Comparison of ENCODE assay signal across 22 mouse cellular contexts in the genomic region with DNA sequence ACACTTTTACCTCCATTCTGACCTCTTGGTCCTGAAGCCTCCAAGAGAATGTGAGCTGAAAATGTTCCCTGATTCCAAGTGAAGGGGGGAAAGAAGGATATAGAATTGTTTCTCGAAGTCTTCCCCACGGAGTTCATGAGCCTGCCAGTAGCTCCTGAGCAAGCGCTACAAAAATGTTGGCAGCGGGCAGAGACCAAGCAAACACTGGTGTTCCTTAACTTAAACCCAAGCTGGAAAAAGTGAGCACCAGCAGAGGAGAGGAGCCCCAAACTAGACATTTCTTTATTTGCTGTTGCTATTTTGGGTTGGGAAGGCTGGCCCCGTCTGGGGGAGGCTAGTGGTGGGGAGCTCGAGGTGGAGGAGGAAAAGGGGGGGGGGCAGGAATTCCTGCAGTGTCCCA.
A peak's percentile ranks its signal among the peaks of the same experiment; 100 is the strongest.
DNase-seq lines count a peak whose midpoint lies in the region; ATAC-seq and TF ChIP-seq lines count a peak whose summit lies in the region.
"Had no signal": no experiment of that assay in that cellular context is flagged by ENCODE, and none has a peak within 500 bp of the region (broad histone marks: within the 10 kb centered on the region; RNA-seq: fewer than 3 reads in every experiment).

No protein-coding gene starts in this region.

- no peak for TF ChIP-seq EP300 in heart, adult 2 months (IDR thresholded peaks at IDR 0.05; ENCODE audit: insufficient read depth, low read depth, low read length)
- TF ChIP-seq EP300 in liver, postnatal 0 days (IDR thresholded peaks at IDR 0.05; ENCODE audit: low read depth) = no peak

- TF ChIP-seq POLR2A in heart, adult 2 months (IDR thresholded peaks at IDR 0.05; ENCODE audit: insufficient read depth, low read depth, low read length) = no peak

- intact Hi-C loops in heart, adult 2 months (cut with DNase I) = no loop called here

- H3K4me3 ChIP-seq in heart, adult 2 months = no peak overlapping the region
- no peak overlapping the region for H3K4me3 ChIP-seq in midbrain, embryonic 11.5 days (ENCODE audit: low read depth, low read length)
- no peak overlapping the region for H3K4me3 ChIP-seq in midbrain, embryonic 16.5 days (ENCODE audit: low read depth, low read length)
- H3K4me3 ChIP-seq in limb, embryonic 13.5 days = no peak overlapping the region
- no peak overlapping the region for H3K4me3 ChIP-seq in liver, postnatal 0 days (ENCODE audit: low read depth, low read length)
- H3K4me3 ChIP-seq: erythroblast, embryonic 14.5 days; hindbrain, embryonic 15.5 days; midbrain, embryonic 12.5 days; neural tube, embryonic 13.5 days had no signal

- ATAC-seq in midbrain, embryonic 11.5 days (ENCODE audit: low FRiP score) = no peak
- no peak for ATAC-seq in midbrain, embryonic 16.5 days
- no peak for ATAC-seq in limb, embryonic 13.5 days (ENCODE audit: low FRiP score, low read depth)
- no peak for ATAC-seq in liver, postnatal 0 days
- ATAC-seq: CD4-positive, CD25-positive, alpha-beta regulatory T cell, adult 4 months; forebrain, embryonic 16.5 days had no signal

- H3K27me3 ChIP-seq in heart, adult 2 months (ENCODE audit: control insufficient read depth, insufficient read depth, low read length) = no peaks in the 10 kb centered on the region
- H3K27me3 ChIP-seq in midbrain, embryonic 11.5 days (ENCODE audit: control insufficient read depth, insufficient read depth, low read length) = no peaks in the 10 kb centered on the region; the same call in 1 of the 2 replicates
- H3K27me3 ChIP-seq in midbrain, embryonic 16.5 days (ENCODE audit: control insufficient read depth, insufficient read depth, low read depth, low read length) = 0 out of 2 replicates have a peak, but pooled peaks cover 4% of the 10 kb centered on the region
- H3K27me3 ChIP-seq in limb, embryonic 13.5 days = no peaks in the 10 kb centered on the region
- H3K27me3 ChIP-seq in liver, postnatal 0 days (ENCODE audit: insufficient read depth, low read length) = peaks cover 17% of the 10 kb centered on the region
- H3K27me3 ChIP-seq: hindbrain, embryonic 15.5 days had no signal

- H3K4me1 ChIP-seq in heart, adult 2 months (ENCODE audit: control insufficient read depth, insufficient read depth, low read length) = peaks cover 7% of the 10 kb centered on the region
- H3K4me1 ChIP-seq in midbrain, embryonic 11.5 days (ENCODE audit: control insufficient read depth, insufficient read depth, low read length) = peaks cover 3% of the 10 kb centered on the region
- peaks cover 9% of the 10 kb centered on the region for H3K4me1 ChIP-seq in midbrain, embryonic 16.5 days (ENCODE audit: control insufficient read depth, insufficient read depth, low read length)
- peaks cover 59% of the 10 kb centered on the region for H3K4me1 ChIP-seq in limb, embryonic 13.5 days
- H3K4me1 ChIP-seq in liver, postnatal 0 days (ENCODE audit: insufficient read depth) = no peaks in the 10 kb centered on the region

- H3K36me3 ChIP-seq in heart, adult 2 months (ENCODE audit: control insufficient read depth, insufficient read depth, low read length) = no peaks in the 10 kb centered on the region
- H3K36me3 ChIP-seq in midbrain, embryonic 11.5 days (ENCODE audit: control insufficient read depth, insufficient read depth, low read length) = no peaks in the 10 kb centered on the region
- H3K36me3 ChIP-seq in midbrain, embryonic 16.5 days (ENCODE audit: control insufficient read depth, insufficient read depth, low read length) = no peaks in the 10 kb centered on the region
- H3K36me3 ChIP-seq in limb, embryonic 13.5 days = no peaks in the 10 kb centered on the region
- no peaks in the 10 kb centered on the region for H3K36me3 ChIP-seq in liver, postnatal 0 days (replicated peaks; ENCODE audit: insufficient read depth, low read length)
- H3K36me3 ChIP-seq: hindbrain, embryonic 15.5 days; midbrain, embryonic 12.5 days; neural tube, embryonic 13.5 days had no signal

- H3K9ac ChIP-seq in heart, adult 2 months (ENCODE audit: low read depth, low read length) = no peak overlapping the region
- H3K9ac ChIP-seq in midbrain, embryonic 11.5 days (ENCODE audit: low read length) = no peak overlapping the region
- H3K9ac ChIP-seq in midbrain, embryonic 16.5 days (ENCODE audit: low read depth, low read length) = no peak overlapping the region
- H3K9ac ChIP-seq in limb, embryonic 13.5 days = no peak overlapping the region
- H3K9ac ChIP-seq in liver, postnatal 0 days (replicated peaks) = no peak overlapping the region
- H3K9ac ChIP-seq: hindbrain, embryonic 15.5 days; midbrain, embryonic 12.5 days; neural tube, embryonic 13.5 days had no signal

- 19% methylated on average over 6 of the region's 6 CpGs for WGBS in heart, adult 2 months
- WGBS in midbrain, embryonic 11.5 days = 85% methylated on average over 6 of the region's 6 CpGs
- WGBS in midbrain, embryonic 16.5 days = 76% methylated on average over 6 of the region's 6 CpGs
- WGBS in limb, embryonic 13.5 days = 64% methylated on average over 6 of the region's 6 CpGs
- WGBS in liver, postnatal 0 days (ENCODE audit: insufficient replicate concordance) = 60% methylated on average over 6 of the region's 6 CpGs

- no peak overlapping the region for H3K4me2 ChIP-seq in midbrain, embryonic 11.5 days
- H3K4me2 ChIP-seq in midbrain, embryonic 16.5 days (ENCODE audit: low read length) = no peak overlapping the region
- no peak overlapping the region for H3K4me2 ChIP-seq in limb, embryonic 13.5 days (replicated peaks)
- H3K4me2 ChIP-seq in liver, postnatal 0 days (ENCODE audit: low read depth, low read length) = no peak overlapping the region
- H3K4me2 ChIP-seq: hindbrain, embryonic 15.5 days; liver, embryonic 11.5 days; midbrain, embryonic 12.5 days; neural tube, embryonic 13.5 days had no signal

- peak overlapping the region; percentile 56 for H3K27ac ChIP-seq in heart, adult 2 months
- H3K27ac ChIP-seq in midbrain, embryonic 11.5 days (ENCODE audit: low read depth, low read length) = no peak overlapping the region
- H3K27ac ChIP-seq in midbrain, embryonic 16.5 days (ENCODE audit: low read length) = no peak overlapping the region
- peak overlapping the region; percentile 55; the same call in 1 of the 2 replicates for H3K27ac ChIP-seq in limb, embryonic 13.5 days
- no peak overlapping the region for H3K27ac ChIP-seq in liver, postnatal 0 days (ENCODE audit: low read depth)
- H3K27ac ChIP-seq: hindbrain, embryonic 15.5 days; midbrain, embryonic 12.5 days; neural tube, embryonic 13.5 days had no signal

- no peaks in the 10 kb centered on the region for H3K9me3 ChIP-seq in midbrain, embryonic 11.5 days (ENCODE audit: control insufficient read depth, low read length)
- H3K9me3 ChIP-seq in midbrain, embryonic 16.5 days (replicated peaks; ENCODE audit: control insufficient read depth, low read length, poor library complexity, severe bottlenecking) = no peaks in the 10 kb centered on the region
- no peaks in the 10 kb centered on the region for H3K9me3 ChIP-seq in limb, embryonic 13.5 days
- H3K9me3 ChIP-seq in liver, postnatal 0 days (ENCODE audit: low read length) = no peaks in the 10 kb centered on the region
- H3K9me3 ChIP-seq: hindbrain, embryonic 15.5 days; midbrain, embryonic 12.5 days; neural tube, embryonic 13.5 days had no signal

- H3K79me2 ChIP-seq in heart, adult 2 months (replicated peaks; ENCODE audit: control insufficient read depth, insufficient read depth, low read length) = no peaks in the 10 kb centered on the region

- DNase-seq in heart, adult 2 months = no peak
- DNase-seq in heart, adult 8-10 months (ENCODE audit: low spot score) = no peak
- DNase-seq in midbrain, embryonic 11.5 days (ENCODE audit: low spot score, missing footprints) = peak; percentile 71
- no peak for DNase-seq in liver, postnatal 0 days
- DNase-seq in spleen, postnatal 4 days (ENCODE audit: low spot score in 2 of 2) = no peak
- DNase-seq: cerebellum, adult 8-10 months; cerebellum, postnatal 25 days; gastrocnemius, postnatal 25 days; heart, postnatal 4 days; kidney, adult 18-20 months; lung, postnatal 36 days; right cerebral cortex, postnatal 4 days; thymus, postnatal 4 days had no signal

- no peak for TF ChIP-seq CTCF in heart, adult 2 months (IDR thresholded peaks at IDR 0.05)
- no peak for TF ChIP-seq CTCF in liver, postnatal 0 days (IDR thresholded peaks at IDR 0.05; ENCODE audit: low read depth)

Comparison
In these comparisons a context has a peak if more than half of its experiments do, and no peak if none do; other contexts are left out.
1. H3K27ac ChIP-seq: peak in heart, adult 2 months (single experiment) and limb, embryonic 13.5 days (single experiment); none in midbrain, embryonic 11.5 days (single experiment), midbrain, embryonic 16.5 days (single experiment) and liver, postnatal 0 days (single experiment).